Mouse (Mus musculus) adipose tissue, adult 10 weeks (tissue): ENCODE measurements around the gene Gpx2. TPM values are rescaled to one million over a fixed set of nuclear protein-coding genes. Genes with fewer than 3 reads are reported as not detected.

ENCODE experiments used
- polyA plus RNA-seq: library from polyadenylated mRNA; stranded (reverse); fragments of 350-450 nt; fragmentation: Illumina TruSeq; extraction: RNeasy Lipid Tissue Mini Kit (QIAGEN cat#74804); gene quantifications from one replicate; pipeline ENCODE4 v1.2.3, GENCODE M21; 2014; ENCODE audit warnings: low read depth, low replicate concordance

Gpx2 gene
- polyA plus RNA-seq, result 0.32 TPM

GRCm38 (mm10) chr12:76795350-76795749 is at the start of gene Gpx2:
Gpx2 (minus strand) TSS chr12:76795554.

GRCm38 (mm10) chr12:76822651-76823041 is 27.3 kb upstream of the Gpx2 start, which contains the start of gene Rab15:
Rab15 (minus strand) TSS chr12:76822908.

GRCm38 (mm10) chr12:76765354-76765851 is 30.0 kb downstream of the Gpx2 start, which contains the start of the genes Churc1 and Fntb:
Churc1 (plus strand) TSS chr12:76765538.
Fntb (plus strand) TSS chr12:76765589.

Other genes starting within 250 kb of the Gpx2 start
- gene Sptb, start 85.0 kb downstream of the Gpx2 start, polyA plus RNA-seq, result 4.2 TPM
- 99.5 TPM for gene Churc1, start 30.0 kb downstream of the Gpx2 start, polyA plus RNA-seq
- gene Fntb, start 30.0 kb downstream of the Gpx2 start, polyA plus RNA-seq, result 14.2 TPM
- 10.1 TPM for gene Rab15, start 27.4 kb upstream of the Gpx2 start, polyA plus RNA-seq
- 61.0 TPM for gene Max, start 166.6 kb upstream of the Gpx2 start, polyA plus RNA-seq